Mouse (Mus musculus): ENCODE results near the gene Plekhm2. TPM values are rescaled to one million over a fixed set of nuclear protein-coding genes. Genes with fewer than 3 reads are reported as not detected.

Plekhm2 gene
- total and polyA plus RNA-seq, 3 experiments = 6.5 to 15.4 TPM; not detected in 1

GRCm38 (mm10) chr4:141655908-141656608 is 8.6 kb downstream of the Plekhm2 start:
- H3K4me1 ChIP-seq (ENCODE audit: control insufficient read depth in 1 of 2, insufficient read depth in 2 of 2, low read length in 2 of 2) = peaks cover 0 to 5% of the 10 kb centered on the region in 2 experiments; a peak in 1 of 4 replicates
- H3K27me3 ChIP-seq (ENCODE audit: control insufficient read depth in 1 of 2, insufficient read depth in 2 of 2, low read length in 2 of 2) = no peaks in the 10 kb centered on the region
- H3K9ac ChIP-seq (ENCODE audit: control insufficient read depth, low read depth, low read length, poor library complexity, severe bottlenecking) = no peak overlapping the region
- H3K36me3 ChIP-seq (ENCODE audit: control insufficient read depth in 1 of 2, insufficient read depth in 2 of 2, low read length in 2 of 2) = no peaks in the 10 kb centered on the region; a peak in 2 of 4 replicates
- H3K79me2 ChIP-seq (ENCODE audit: control insufficient read depth, insufficient read depth, low read length, poor library complexity) = no peaks in the 10 kb centered on the region
- TF ChIP-seq NELFE (IDR thresholded peaks at IDR 0.05; ENCODE audit: low read depth, low read length) = no peak
- no peak overlapping the region for H3K4me3 ChIP-seq (ENCODE audit: control insufficient read depth in 1 of 2, insufficient read depth in 1 of 2, low read depth in 2 of 2, low read length in 2 of 2)
- no peaks in the 10 kb centered on the region for H3K9me3 ChIP-seq (replicated peaks; ENCODE audit: insufficient read depth, low read length)
- peak; percentile 70 for DNase-seq (ENCODE audit: low read depth, low spot score)
- no peak overlapping the region for H3K27ac ChIP-seq (ENCODE audit: control insufficient read depth, low read depth, low read length)

DNA sequence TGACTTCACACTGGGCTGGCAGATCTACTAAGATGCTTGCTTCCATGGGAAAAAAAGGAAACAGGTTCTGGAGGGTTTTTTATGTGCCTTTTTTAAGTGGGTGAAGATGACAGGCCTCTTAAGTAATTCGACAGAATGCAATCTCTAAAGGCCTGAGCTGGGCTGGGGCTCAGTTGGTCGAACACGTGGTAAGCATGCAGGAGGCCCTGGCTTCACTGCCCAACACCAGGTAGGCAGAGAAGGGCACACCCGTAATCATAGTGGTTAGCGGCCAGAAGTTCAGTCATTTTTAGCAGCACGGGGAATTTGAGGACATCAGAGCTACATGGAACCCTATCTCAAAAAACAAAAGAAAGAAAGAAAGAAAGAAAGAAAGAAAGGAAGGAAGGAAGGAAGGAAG is 10.2 kb downstream of the Plekhm2 start:
- no peaks in the 10 kb centered on the region; a peak in 2 of 4 replicates for H3K36me3 ChIP-seq (ENCODE audit: control insufficient read depth in 1 of 2, insufficient read depth in 2 of 2, low read length in 2 of 2)
- no peaks in the 10 kb centered on the region for H3K79me2 ChIP-seq (ENCODE audit: control insufficient read depth, insufficient read depth, low read length, poor library complexity)
- no peak overlapping the region for H3K9ac ChIP-seq (ENCODE audit: control insufficient read depth, low read depth, low read length, poor library complexity, severe bottlenecking)
- TF ChIP-seq USF1 (IDR thresholded peaks at IDR 0.05; ENCODE audit: low read depth, low read length) (no peak), MXI1 (IDR thresholded peaks at IDR 0.05; ENCODE audit: low read depth, low read length) (no peak), ZKSCAN1 (IDR thresholded peaks at IDR 0.05; ENCODE audit: low read depth, low read length) (no peak), CHD2 (IDR thresholded peaks at IDR 0.05; ENCODE audit: low read length) (no peak), TCF12 (IDR thresholded peaks at IDR 0.05; ENCODE audit: low read depth, low read length) (no peak), RCOR1 (IDR thresholded peaks at IDR 0.05; ENCODE audit: low read depth, low read length) (no peak), MAZ (IDR thresholded peaks at IDR 0.05; ENCODE audit: low read depth, low read length) (no peak)
- no peak overlapping the region for H3K4me3 ChIP-seq (ENCODE audit: control insufficient read depth in 1 of 2, insufficient read depth in 1 of 2, low read depth in 2 of 2, low read length in 2 of 2)
- DNase-seq (ENCODE audit: low read depth, low spot score) = no peak
- peaks cover 0 to 5% of the 10 kb centered on the region in 2 experiments; a peak in 1 of 4 replicates for H3K4me1 ChIP-seq (ENCODE audit: control insufficient read depth in 1 of 2, insufficient read depth in 2 of 2, low read length in 2 of 2)
- H3K9me3 ChIP-seq (replicated peaks; ENCODE audit: insufficient read depth, low read length) = no peaks in the 10 kb centered on the region
- no peaks in the 10 kb centered on the region for H3K27me3 ChIP-seq (ENCODE audit: control insufficient read depth in 1 of 2, insufficient read depth in 2 of 2, low read length in 2 of 2)
- no peak overlapping the region for H3K27ac ChIP-seq (ENCODE audit: control insufficient read depth, low read depth, low read length)

DNA sequence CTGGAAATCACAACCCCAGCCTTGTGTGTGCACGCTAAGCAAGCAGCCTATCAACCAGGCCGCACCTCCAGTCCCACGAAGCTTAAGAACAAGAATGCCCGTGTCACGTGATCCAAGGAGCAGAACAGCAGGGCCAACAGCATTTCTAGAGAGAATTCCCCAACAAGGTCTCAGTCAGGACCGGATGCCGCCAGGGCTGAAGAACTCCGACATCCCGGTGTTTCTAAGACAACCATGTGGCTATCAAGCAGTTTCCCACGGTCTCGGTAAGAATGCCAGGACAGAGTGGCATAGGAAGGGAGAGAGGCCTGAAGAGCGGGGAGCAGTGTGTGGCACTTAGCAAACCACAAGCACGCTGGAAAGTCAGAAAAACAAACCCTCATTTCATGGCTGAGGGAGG is 10.9 kb downstream of the Plekhm2 start:
- TF ChIP-seq RCOR1 (IDR thresholded peaks at IDR 0.05; ENCODE audit: low read depth, low read length) (no peak), ZMIZ1 (IDR thresholded peaks at IDR 0.05; ENCODE audit: low read depth, low read length) (no peak)
- no peaks in the 10 kb centered on the region; a peak in 2 of 4 replicates for H3K36me3 ChIP-seq (ENCODE audit: control insufficient read depth in 1 of 2, insufficient read depth in 2 of 2, low read length in 2 of 2)
- H3K9ac ChIP-seq (ENCODE audit: control insufficient read depth, low read depth, low read length, poor library complexity, severe bottlenecking) = no peak overlapping the region
- DNase-seq (ENCODE audit: low read depth, low spot score) = no peak
- H3K4me1 ChIP-seq (ENCODE audit: control insufficient read depth in 1 of 2, insufficient read depth in 2 of 2, low read length in 2 of 2) = peaks cover 0 to 5% of the 10 kb centered on the region in 2 experiments; a peak in 1 of 4 replicates
- no peaks in the 10 kb centered on the region for H3K27me3 ChIP-seq (ENCODE audit: control insufficient read depth in 1 of 2, insufficient read depth in 2 of 2, low read length in 2 of 2)
- no peaks in the 10 kb centered on the region for H3K9me3 ChIP-seq (replicated peaks; ENCODE audit: insufficient read depth, low read length)
- no peaks in the 10 kb centered on the region for H3K79me2 ChIP-seq (ENCODE audit: control insufficient read depth, insufficient read depth, low read length, poor library complexity)
- H3K4me3 ChIP-seq (ENCODE audit: control insufficient read depth in 1 of 2, insufficient read depth in 1 of 2, low read depth in 2 of 2, low read length in 2 of 2) = no peak overlapping the region
- H3K27ac ChIP-seq (ENCODE audit: control insufficient read depth, low read depth, low read length) = no peak overlapping the region

All from MEL (cell line).